Mouse (Mus musculus): ENCODE results near the gene Hamp.

Hamp gene

GRCm38 (mm10) chr7:30895217-30895616 lies 48.6 kb downstream of the Hamp start:
- DNase-seq: no peak

- no peak for DNase-seq
Observed at GRCm38 (mm10) chr7:30892515-30892914, 51.3 kb downstream of the Hamp start.

Measured in cerebellum, adult 11 months (tissue).